Mouse (Mus musculus) MEL (cell line): ENCODE measurements around the gene Evi2a.

Experiments
- CHD2 ChIP-seq: IDR thresholded peaks from 2 replicates; pipeline ENCODE4 v1.6.1; 2011; ENCODE audit warnings: low read length, improper control_type of control experiment
- CTCF ChIP-seq, 3 experiments: IDR thresholded peaks in 2 of 3; conservative IDR thresholded peaks in 1 of 3; 2 replicates each; pipeline ENCODE4 v1.5.1; 2011 to 2012; ENCODE audit warnings: low read length in 3 of 3, low read depth in 2 of 3, mild to moderate bottlenecking in 2 of 3, improper control_type of control experiment in 1 of 3, inconsistent platforms in 1 of 3, mixed read lengths in 1 of 3, moderate library complexity in 1 of 3; ENCODE audit not compliant: control insufficient read depth in 1 of 3, insufficient read depth in 1 of 3, poor library complexity in 1 of 3, severe bottlenecking in 1 of 3
- E2F4 ChIP-seq: IDR thresholded peaks from 2 replicates; pipeline ENCODE4 v1.6.1; 2011; ENCODE audit warnings: low read depth, low read length, improper control_type of control experiment, borderline replicate concordance
- GATA1 ChIP-seq: IDR thresholded peaks from 2 replicates; pipeline ENCODE4 v1.6.1; 2011; ENCODE audit warnings: low read depth, low read length, improper control_type of control experiment
- KAT2A ChIP-seq: conservative IDR thresholded peaks from 2 replicates; pipeline ENCODE4 v1.6.1; 2012; ENCODE audit warnings: low read depth, low read length, improper control_type of control experiment, inconsistent platforms
- MEF2A ChIP-seq: IDR thresholded peaks from 2 replicates; pipeline ENCODE4 v1.6.1; 2014; ENCODE audit warnings: low read depth, mild to moderate bottlenecking, inconsistent platforms, low read length, improper control_type of control experiment; ENCODE audit not compliant: poor library complexity, insufficient replicate concordance, severe bottlenecking; ENCODE audit errors: extremely low read depth
- MYC ChIP-seq: IDR thresholded peaks from 2 replicates; pipeline ENCODE4 v1.6.1; 2011; ENCODE audit warnings: low read depth, mild to moderate bottlenecking, low read length, improper control_type of control experiment, moderate library complexity
- POLR2A ChIP-seq, 2 experiments: IDR thresholded peaks; 2 replicates each; pipeline ENCODE4 v1.6.1; 2011 to 2012; ENCODE audit warnings: low read length in 2 of 2, mild to moderate bottlenecking in 2 of 2, control low read depth in 1 of 2, improper control_type of control experiment in 1 of 2, low read depth in 1 of 2, moderate library complexity in 1 of 2; ENCODE audit not compliant: control insufficient read depth in 1 of 2, insufficient read depth in 1 of 2, poor library complexity in 1 of 2
- POLR2AphosphoS5 ChIP-seq: IDR thresholded peaks from 2 replicates; pipeline ENCODE4 v1.6.1; 2012; ENCODE audit warnings: low read depth, borderline replicate concordance, mild to moderate bottlenecking, inconsistent platforms, low read length, moderate library complexity, mixed read lengths
- SIN3A ChIP-seq: IDR thresholded peaks from 2 replicates; pipeline ENCODE4 v1.6.1; 2012; ENCODE audit warnings: low read length, improper control_type of control experiment, inconsistent platforms
- USF2 ChIP-seq, 2 experiments: IDR thresholded peaks; 2 replicates each; pipeline ENCODE4 v1.6.1; 2011 to 2012; ENCODE audit warnings: improper control_type of control experiment in 2 of 2, low read length in 2 of 2, borderline replicate concordance in 1 of 2, inconsistent platforms in 1 of 2, low read depth in 1 of 2, mild to moderate bottlenecking in 1 of 2; ENCODE audit not compliant: insufficient read depth in 1 of 2

- no peak for TF ChIP-seq KAT2A
- no peak for TF ChIP-seq GATA1
- no peak for TF ChIP-seq CTCF (IDR thresholded peaks at IDR 0.05 in 2 of 3, conservative IDR thresholded peaks at IDR 0.05 in 1 of 3; ENCODE audit: control insufficient read depth in 1 of 3, insufficient read depth in 1 of 3, low read depth in 2 of 3, low read length in 3 of 3, poor library complexity in 1 of 3, severe bottlenecking in 1 of 3)
- TF ChIP-seq SIN3A = no peak
- TF ChIP-seq POLR2A (IDR thresholded peaks at IDR 0.05; ENCODE audit: control insufficient read depth in 1 of 2, insufficient read depth in 1 of 2, low read depth in 1 of 2, low read length in 2 of 2, poor library complexity in 1 of 2) = no peak
- no peak for TF ChIP-seq CHD2
- no peak for TF ChIP-seq USF2 (IDR thresholded peaks at IDR 0.05; ENCODE audit: borderline replicate concordance in 1 of 2, insufficient read depth in 1 of 2, low read depth in 1 of 2, low read length in 2 of 2)
- no peak for TF ChIP-seq MEF2A
- TF ChIP-seq POLR2AphosphoS5 = no peak
- no peak for TF ChIP-seq E2F4
- TF ChIP-seq MYC = no peak
Observed at GRCm38 (mm10) chr11:79484721-79485120, 45.7 kb downstream of the Evi2a start.
